In the genomic region with DNA sequence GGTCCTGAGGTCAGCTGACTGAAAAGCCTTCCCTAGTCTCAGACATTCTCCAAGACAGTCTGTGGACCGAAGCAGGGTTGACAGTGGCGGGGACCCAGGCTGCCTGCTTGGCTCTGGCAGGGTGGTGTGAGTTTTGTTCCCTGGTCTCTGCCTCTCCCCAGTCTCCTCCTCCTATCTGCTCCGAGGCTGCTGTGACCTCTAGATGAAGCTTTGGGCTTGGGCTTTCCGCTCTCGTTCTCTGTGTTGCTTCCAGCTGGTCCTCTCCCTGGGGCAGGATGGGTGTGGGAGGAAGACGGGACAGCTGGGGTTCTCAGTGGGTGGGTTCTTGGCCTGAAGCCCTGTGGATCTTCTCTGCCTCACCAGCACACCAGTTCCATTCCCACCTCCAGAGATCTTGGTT, we compare ENCODE assay signal across 7 mouse cellular contexts. TPM values are rescaled to one million over a fixed set of nuclear protein-coding genes. Genes with fewer than 3 reads are reported as not detected.
DNase-seq lines count a peak whose midpoint lies in the region; ATAC-seq and TF ChIP-seq lines count a peak whose summit lies in the region.

No protein-coding gene starts in this region.

- H3K4me3 ChIP-seq in forebrain, postnatal 0 days (ENCODE audit: low read depth, low read length): no peak overlapping the region

- TF ChIP-seq CTCF in forebrain, postnatal 0 days (IDR thresholded peaks at IDR 0.05; ENCODE audit: low read depth): no peak

- 78% methylated on average over 6 of the region's 6 CpGs for WGBS in forebrain, postnatal 0 days

- no peaks in the 10 kb centered on the region for H3K4me1 ChIP-seq in forebrain, postnatal 0 days (ENCODE audit: insufficient read depth)

- no peak overlapping the region for H3K4me2 ChIP-seq in forebrain, postnatal 0 days (ENCODE audit: low read depth)

- intact Hi-C loops in heart, postnatal 14 days (cut with DNase I): no loop called here

- no peaks in the 10 kb centered on the region for H3K36me3 ChIP-seq in forebrain, postnatal 0 days (ENCODE audit: insufficient read depth)

- no peak overlapping the region for H3K9ac ChIP-seq in forebrain, postnatal 0 days

- no peaks in the 10 kb centered on the region for H3K27me3 ChIP-seq in forebrain, postnatal 0 days (ENCODE audit: insufficient read depth, low read length)

- no peak overlapping the region for H3K27ac ChIP-seq in forebrain, postnatal 0 days (ENCODE audit: low read depth, low read length)

- ATAC-seq in frontal cortex, adult (ENCODE audit: low TSS enrichment): peak; percentile 93
- no peak for ATAC-seq in forebrain, postnatal 0 days

- H3K9me3 ChIP-seq in forebrain, postnatal 0 days (ENCODE audit: low read length): no peaks in the 10 kb centered on the region

- DNase-seq in cerebellum, adult 8-10 months: peak; percentile 55
- DNase-seq in heart, postnatal 14 days: peak; percentile 71 to 74
- peak; percentile 43 to 60 for DNase-seq in layer of hippocampus, postnatal 36 days
- peak; percentile 46 to 63 for DNase-seq in right cerebral cortex, postnatal 10 days (ENCODE audit: low spot score in 2 of 2)
- no peak for DNase-seq in forebrain, postnatal 0 days
- no peak for DNase-seq in thymus, postnatal 10 days (ENCODE audit: low spot score in 2 of 2)

RNA-seq across cellular contexts. Expression of gene Parva, which starts 51.8 kb away (rescaled TPM):
- total RNA-seq in heart, postnatal 14 days (2021): 10 to 100 TPM; 69.1 to 69.4 TPM
- total RNA-seq in layer of hippocampus, postnatal 36 days (2021): 10 to 100 TPM; 49.3 to 50.9 TPM
- 13.9 and 17.6 TPM in 2 replicates for total RNA-seq in forebrain, postnatal 0 days (2014; rRNA removed)
- 12.0 and 19.1 TPM in 2 replicates for polyA plus RNA-seq in forebrain, postnatal 0 days (2015; fragmentation: Nextera tagmentation; extraction: Ambion mirVana)

Comparison
In these comparisons a context has a peak if more than half of its experiments do, and no peak if none do; other contexts are left out.
1. DNase-seq: peak in cerebellum, adult 8-10 months (single experiment), heart, postnatal 14 days (2 of 2), layer of hippocampus, postnatal 36 days (2 of 2) and right cerebral cortex, postnatal 10 days (2 of 2); none in forebrain, postnatal 0 days (single experiment) and thymus, postnatal 10 days (0 of 2).